Mouse (Mus musculus): ENCODE measurements around the gene Gtpbp2. TPM values are rescaled to one million over a fixed set of nuclear protein-coding genes. Genes with fewer than 3 reads are reported as not detected.

Gene Gtpbp2
- polyA plus RNA-seq, 1 experiment from 2014 or later: 31.1 TPM

Other genes with a start within 250 kb of the Gtpbp2 start
- 3.4 and 4.6 TPM in 2 replicates for gene Vegfa, start 128.7 kb upstream of the Gtpbp2 start, polyA plus RNA-seq (2014; fragmentation: Nextera tagmentation; extraction: Ambion mirVana)
- gene Mrps18a, start 50.0 kb upstream of the Gtpbp2 start, polyA plus RNA-seq (2014; fragmentation: Nextera tagmentation; extraction: Ambion mirVana): 141 and 143 TPM in 2 replicates
- gene Rsph9, start 16.8 kb upstream of the Gtpbp2 start, polyA plus RNA-seq (2014; fragmentation: Nextera tagmentation; extraction: Ambion mirVana): 2.0 TPM in 2 replicates
- gene Mad2l1bp, start 7.5 kb upstream of the Gtpbp2 start, polyA plus RNA-seq (2014; fragmentation: Nextera tagmentation; extraction: Ambion mirVana): 37.2 and 41.2 TPM in 2 replicates
- 20.9 and 22.3 TPM in 2 replicates for gene Polh, start 41.6 kb downstream of the Gtpbp2 start, polyA plus RNA-seq (2014; fragmentation: Nextera tagmentation; extraction: Ambion mirVana)
- gene Xpo5, start 41.8 kb downstream of the Gtpbp2 start, polyA plus RNA-seq (2014; fragmentation: Nextera tagmentation; extraction: Ambion mirVana): 56.4 and 62.8 TPM in 2 replicates
- gene Polr1c, start 87.0 kb downstream of the Gtpbp2 start, polyA plus RNA-seq (2014; fragmentation: Nextera tagmentation; extraction: Ambion mirVana): 89.3 and 90.4 TPM in 2 replicates
- 65.6 and 76.7 TPM in 2 replicates for gene Yipf3, start 87.0 kb downstream of the Gtpbp2 start, polyA plus RNA-seq (2014; fragmentation: Nextera tagmentation; extraction: Ambion mirVana)
- 0.34 and 0.62 TPM in 2 replicates for gene Lrrc73, start 92.5 kb downstream of the Gtpbp2 start, polyA plus RNA-seq (2014; fragmentation: Nextera tagmentation; extraction: Ambion mirVana)
- gene Tjap1, start 122.0 kb downstream of the Gtpbp2 start, polyA plus RNA-seq (2014; fragmentation: Nextera tagmentation; extraction: Ambion mirVana): 26.4 and 29.3 TPM in 2 replicates
- 0.11 and 0.23 TPM in 2 replicates for gene Dlk2, start 136.4 kb downstream of the Gtpbp2 start, polyA plus RNA-seq (2014; fragmentation: Nextera tagmentation; extraction: Ambion mirVana)
- gene Abcc10, start 167.3 kb downstream of the Gtpbp2 start, polyA plus RNA-seq (2014; fragmentation: Nextera tagmentation; extraction: Ambion mirVana): 3.9 and 4.4 TPM in 2 replicates
- 5.7 and 6.3 TPM in 2 replicates for gene Zfp318, start 222.7 kb downstream of the Gtpbp2 start, polyA plus RNA-seq (2014; fragmentation: Nextera tagmentation; extraction: Ambion mirVana)